Mouse (Mus musculus): ENCODE measurements around the gene Vhl. TPM values are rescaled to one million over a fixed set of nuclear protein-coding genes. Genes with fewer than 3 reads are reported as not detected.

Gene Vhl
- total and polyA plus RNA-seq, 3 experiments: 6.4 to 25.4 (median 12.5) TPM

GRCm38 (mm10) chr6:113678246-113679012, 54.7 kb downstream of the Vhl start:
- H3K4me1 ChIP-seq (ENCODE audit: insufficient read depth, low read depth, low read length): peaks cover 33% of the 10 kb centered on the region
- no peak overlapping the region for H3K4me3 ChIP-seq (ENCODE audit: low read depth, low read length)
- peaks cover 32% of the 10 kb centered on the region for H3K36me3 ChIP-seq (replicated peaks)
- no peak for DNase-seq (ENCODE audit: low spot score)
- no peaks in the 10 kb centered on the region for H3K27me3 ChIP-seq (ENCODE audit: insufficient read depth, low read length)
- no peak for ATAC-seq (ENCODE audit: extremely low read depth, insufficient number of reproducible peaks, low FRiP score, poor library complexity, severe bottlenecking)
- TF ChIP-seq POLR2AphosphoS5 (IDR thresholded peaks at IDR 0.05; ENCODE audit: insufficient replicate concordance, low read depth, low read length): no peak
- no peaks in the 10 kb centered on the region for H3K9me3 ChIP-seq (replicated peaks)

DNA sequence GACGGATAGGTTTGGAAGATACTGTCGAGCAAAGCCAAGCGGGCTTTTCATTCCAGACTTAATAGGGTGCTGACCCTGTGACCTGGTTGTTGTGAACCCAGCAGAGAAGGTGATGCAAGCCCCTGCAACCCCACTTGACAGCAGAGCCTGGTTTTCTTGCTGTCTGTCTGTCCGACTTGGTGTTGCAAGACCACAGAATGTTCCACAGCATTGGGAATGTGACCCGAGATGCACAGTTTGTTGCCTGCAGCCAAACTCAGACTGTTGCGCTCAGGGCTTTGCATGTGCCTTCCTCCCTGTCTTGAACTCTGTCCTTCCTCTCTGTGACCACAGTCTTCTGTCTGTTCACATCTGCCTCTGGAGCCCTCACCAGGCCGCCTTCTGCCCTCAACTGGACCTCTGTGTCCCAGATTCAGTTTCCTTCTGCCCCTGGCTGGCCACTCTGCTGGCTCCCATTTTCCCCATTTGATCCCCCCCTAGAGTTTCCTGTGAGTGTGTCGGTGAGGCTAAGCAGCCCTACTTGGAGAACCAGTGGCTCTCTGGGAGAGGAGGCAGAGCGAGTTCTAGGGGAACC, 56.3 kb downstream of the Vhl start:
- H3K4me1 ChIP-seq (ENCODE audit: insufficient read depth, low read depth, low read length): peaks cover 34% of the 10 kb centered on the region
- H3K4me3 ChIP-seq (ENCODE audit: low read depth, low read length): no peak overlapping the region
- ATAC-seq (ENCODE audit: extremely low read depth, insufficient number of reproducible peaks, low FRiP score, poor library complexity, severe bottlenecking) (no peak), DNase-seq (ENCODE audit: low spot score) (no peak)
- H3K36me3 ChIP-seq (replicated peaks): peaks cover 30% of the 10 kb centered on the region
- TF ChIP-seq GATA2 (IDR thresholded peaks at IDR 0.05; ENCODE audit: borderline replicate concordance, low read depth, low read length): no peak
- TF ChIP-seq CTCF (IDR thresholded peaks at IDR 0.05; ENCODE audit: low read depth, low read length): no peak
- no peak for TF ChIP-seq GATA1 (IDR thresholded peaks at IDR 0.05; ENCODE audit: borderline replicate concordance, low read length)
- TF ChIP-seq POLR2AphosphoS5 (IDR thresholded peaks at IDR 0.05; ENCODE audit: insufficient replicate concordance, low read depth, low read length): no peak
- no peak for TF ChIP-seq TAL1 (conservative IDR thresholded peaks at IDR 0.05; ENCODE audit: low read depth, low read length)
- no peaks in the 10 kb centered on the region for H3K9me3 ChIP-seq (replicated peaks)
- H3K27me3 ChIP-seq (ENCODE audit: insufficient read depth, low read length): no peaks in the 10 kb centered on the region

Other genes starting within 250 kb of the Vhl start
- 33.2 and 35.2 TPM in 2 replicates for gene Tada3, start 246.1 kb upstream of the Vhl start, total RNA-seq (2014; fragmentation: Nextera tagmentation)
- 15.7 and 18.2 TPM in 2 replicates for gene Tada3, start 246.1 kb upstream of the Vhl start, total RNA-seq (2017)
- 65.3 and 88.5 TPM in 2 replicates for gene Tada3, start 246.1 kb upstream of the Vhl start, polyA plus RNA-seq (2012)
- gene Arpc4, start 245.8 kb upstream of the Vhl start, total RNA-seq (2014; fragmentation: Nextera tagmentation): 69.7 and 96.4 TPM in 2 replicates
- 263 and 271 TPM in 2 replicates for gene Arpc4, start 245.8 kb upstream of the Vhl start, total RNA-seq (2017)
- gene Arpc4, start 245.8 kb upstream of the Vhl start, polyA plus RNA-seq (2012): 247 and 264 TPM in 2 replicates
- 43.3 and 47.6 TPM in 2 replicates for gene Ttll3, start 234.7 kb upstream of the Vhl start, total RNA-seq (2014; fragmentation: Nextera tagmentation)
- 20.5 and 22.7 TPM in 2 replicates for gene Ttll3, start 234.7 kb upstream of the Vhl start, total RNA-seq (2017)
- gene Ttll3, start 234.7 kb upstream of the Vhl start, polyA plus RNA-seq (2012): 10.2 and 15.1 TPM in 2 replicates
- 8.7 and 20.2 TPM in 2 replicates for gene Rpusd3, start 204.6 kb upstream of the Vhl start, total RNA-seq (2014; fragmentation: Nextera tagmentation)
- 7.7 and 8.5 TPM in 2 replicates for gene Rpusd3, start 204.6 kb upstream of the Vhl start, total RNA-seq (2017)
- gene Rpusd3, start 204.6 kb upstream of the Vhl start, polyA plus RNA-seq (2012): 113 TPM in 2 replicates
- not detected in 2 replicates for gene Cidec, start 188.2 kb upstream of the Vhl start, total RNA-seq (2014; fragmentation: Nextera tagmentation)
- 0.06 and 0.27 TPM in 2 replicates for gene Cidec, start 188.2 kb upstream of the Vhl start, total RNA-seq (2017)
- not detected in 2 replicates for gene Cidec, start 188.2 kb upstream of the Vhl start, polyA plus RNA-seq (2012)
- gene Jagn1, start 181.4 kb upstream of the Vhl start, total RNA-seq (2014; fragmentation: Nextera tagmentation): 19.4 and 21.7 TPM in 2 replicates
- gene Jagn1, start 181.4 kb upstream of the Vhl start, total RNA-seq (2017): 12.9 and 14.0 TPM in 2 replicates
- 5.6 and 6.3 TPM in 2 replicates for gene Jagn1, start 181.4 kb upstream of the Vhl start, polyA plus RNA-seq (2012)
- gene Il17re, start 165.5 kb upstream of the Vhl start, total RNA-seq (2014; fragmentation: Nextera tagmentation): not detected in 2 replicates
- 0.17 and 0.22 TPM in 2 replicates for gene Il17re, start 165.5 kb upstream of the Vhl start, total RNA-seq (2017)
- not detected in 2 replicates for gene Il17re, start 165.5 kb upstream of the Vhl start, polyA plus RNA-seq (2012)
- not detected in 2 replicates for gene Il17rc, start 152.5 kb upstream of the Vhl start, total RNA-seq (2014; fragmentation: Nextera tagmentation)
- not detected in 2 replicates for gene Il17rc, start 152.5 kb upstream of the Vhl start, total RNA-seq (2017)
- gene Il17rc, start 152.5 kb upstream of the Vhl start, polyA plus RNA-seq (2012): 0.07 and 0.17 TPM in 2 replicates
- 8.5 and 9.9 TPM in 2 replicates for gene Creld1, start 140.7 kb upstream of the Vhl start, total RNA-seq (2014; fragmentation: Nextera tagmentation)
- gene Creld1, start 140.7 kb upstream of the Vhl start, total RNA-seq (2017): 5.8 and 7.4 TPM in 2 replicates
- 17.3 and 19.8 TPM in 2 replicates for gene Creld1, start 140.7 kb upstream of the Vhl start, polyA plus RNA-seq (2012)
- gene Prrt3, start 122.0 kb upstream of the Vhl start, total RNA-seq (2014; fragmentation: Nextera tagmentation): not detected in 2 replicates
- under 0.01 and 0.12 TPM in 2 replicates for gene Prrt3, start 122.0 kb upstream of the Vhl start, total RNA-seq (2017)
- not detected in 2 replicates for gene Prrt3, start 122.0 kb upstream of the Vhl start, polyA plus RNA-seq (2012)
- 54.4 and 56.1 TPM in 2 replicates for gene Emc3, start 92.3 kb upstream of the Vhl start, total RNA-seq (2014; fragmentation: Nextera tagmentation)
- 34.8 and 37.1 TPM in 2 replicates for gene Emc3, start 92.3 kb upstream of the Vhl start, total RNA-seq (2017)
- 18.8 and 22.9 TPM in 2 replicates for gene Emc3, start 92.3 kb upstream of the Vhl start, polyA plus RNA-seq (2012)
- gene Fancd2, start 92.3 kb upstream of the Vhl start, total RNA-seq (2014; fragmentation: Nextera tagmentation): 47.2 and 83.5 TPM in 2 replicates
- 32.9 and 41.1 TPM in 2 replicates for gene Fancd2, start 92.3 kb upstream of the Vhl start, total RNA-seq (2017)
- gene Fancd2, start 92.3 kb upstream of the Vhl start, polyA plus RNA-seq (2012): 2.2 TPM in 2 replicates
- gene Fancd2os, start 23.2 kb upstream of the Vhl start, total RNA-seq (2014; fragmentation: Nextera tagmentation): not detected in 2 replicates
- gene Fancd2os, start 23.2 kb upstream of the Vhl start, total RNA-seq (2017): 0.16 TPM in 1 of 2 replicates, not detected in the other
- gene Fancd2os, start 23.2 kb upstream of the Vhl start, polyA plus RNA-seq (2012): not detected in 2 replicates
- gene Brk1, start 19.2 kb upstream of the Vhl start, total RNA-seq (2014; fragmentation: Nextera tagmentation): 186 and 193 TPM in 2 replicates
- gene Brk1, start 19.2 kb upstream of the Vhl start, total RNA-seq (2017): 167 and 180 TPM in 2 replicates
- gene Brk1, start 19.2 kb upstream of the Vhl start, polyA plus RNA-seq (2012): 29.2 and 42.6 TPM in 2 replicates
- 7.4 and 21.2 TPM in 2 replicates for gene Irak2, start 14.5 kb downstream of the Vhl start, total RNA-seq (2014; fragmentation: Nextera tagmentation)
- gene Irak2, start 14.5 kb downstream of the Vhl start, total RNA-seq (2017): 10.9 and 11.7 TPM in 2 replicates
- gene Irak2, start 14.5 kb downstream of the Vhl start, polyA plus RNA-seq (2012): 10.2 and 13.7 TPM in 2 replicates
- 20.9 and 26.3 TPM in 2 replicates for gene Tatdn2, start 73.1 kb downstream of the Vhl start, total RNA-seq (2014; fragmentation: Nextera tagmentation)
- 72.0 and 81.3 TPM in 2 replicates for gene Tatdn2, start 73.1 kb downstream of the Vhl start, total RNA-seq (2017)
- 33.1 and 34.5 TPM in 2 replicates for gene Tatdn2, start 73.1 kb downstream of the Vhl start, polyA plus RNA-seq (2012)
- not detected in 2 replicates for gene Ghrl, start 95.9 kb downstream of the Vhl start, total RNA-seq (2014; fragmentation: Nextera tagmentation)
- 0.76 TPM in 1 of 2 replicates, not detected in the other for gene Ghrl, start 95.9 kb downstream of the Vhl start, total RNA-seq (2017)
- gene Ghrl, start 95.9 kb downstream of the Vhl start, polyA plus RNA-seq (2012): not detected in 2 replicates
- gene Sec13, start 116.8 kb downstream of the Vhl start, total RNA-seq (2014; fragmentation: Nextera tagmentation): 71.9 and 73.3 TPM in 2 replicates
- gene Sec13, start 116.8 kb downstream of the Vhl start, total RNA-seq (2017): 172 and 185 TPM in 2 replicates
- gene Sec13, start 116.8 kb downstream of the Vhl start, polyA plus RNA-seq (2012): 17.7 and 30.9 TPM in 2 replicates

Measured in G1E (cell line).